Mouse (Mus musculus): Measurements from ENCODE around the gene Gm21958. TPM values are rescaled to one million over a fixed set of nuclear protein-coding genes. Genes with fewer than 3 reads are reported as not detected.

Gene Gm21958
- polyA plus RNA-seq, 1 experiment from 2014 or later: 1.5 TPM

DNA sequence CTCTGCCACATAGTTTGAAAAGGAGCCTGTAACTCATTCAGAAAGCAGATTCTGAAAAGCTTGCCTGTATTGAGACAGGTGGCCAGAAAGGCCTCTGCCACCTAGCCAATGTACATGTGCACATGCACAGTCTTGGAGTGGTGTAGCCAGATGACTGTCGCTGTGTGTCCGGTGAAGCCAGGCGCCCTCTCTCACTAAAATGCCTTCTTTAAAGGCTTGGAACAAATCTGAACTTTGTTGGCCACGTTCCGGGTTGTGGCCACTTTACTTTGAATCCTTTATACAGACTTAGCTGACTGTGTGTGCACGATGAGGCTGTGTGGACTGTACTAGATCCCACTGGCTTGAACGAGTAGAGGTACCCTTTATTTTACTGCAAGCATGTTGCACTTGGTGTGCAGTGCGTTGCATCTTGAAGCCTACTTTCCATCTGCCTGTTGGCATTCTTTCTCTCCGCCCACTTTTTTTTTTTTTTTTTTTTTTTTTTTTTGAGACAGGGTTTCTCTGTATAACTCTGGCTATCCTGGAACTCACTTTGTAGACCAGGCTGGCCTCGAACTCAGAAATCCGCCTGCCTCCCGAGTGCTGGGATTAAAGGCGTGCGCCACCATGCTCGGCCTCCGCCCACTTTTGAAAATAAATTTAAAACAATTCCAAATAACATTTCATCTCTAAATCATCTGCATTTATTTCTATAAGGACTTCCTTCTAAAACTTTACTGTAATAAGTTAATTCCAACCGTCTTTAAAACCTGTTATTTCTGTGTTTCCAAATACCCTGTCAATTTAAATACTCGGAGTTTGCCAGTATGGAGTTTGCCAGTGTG lies 22.2 kb upstream of the Gm21958 start:
- Histone ChIP-seq H3K9me3 (replicated peaks) (no peaks in the 10 kb centered on the region), H3K4me2 (peak overlapping the region; percentile 79), H3K27me3 (no peaks in the 10 kb centered on the region), H3K4me1 (peaks cover 31% of the 10 kb centered on the region), H3K9ac (peak overlapping the region; percentile 90), H3K4me3 (replicated peaks) (peak overlapping the region; percentile 67), H3K27ac (peak overlapping the region; percentile 99), H3K36me3 (peaks cover 54% of the 10 kb centered on the region)
- 53% methylated on average over 18 of the region's 18 CpGs for WGBS
- ATAC-seq (replicated peaks; ENCODE audit: low FRiP score): no peak; the same call in 1 of the 2 replicates

- Histone ChIP-seq H3K9me3 (replicated peaks) (no peaks in the 10 kb centered on the region), H3K27me3 (no peaks in the 10 kb centered on the region), H3K27ac (peak within 1 kb of the TSS; percentile 99), H3K4me2 (peak within 1 kb of the TSS; percentile 79), H3K4me1 (peaks cover 31% of the 10 kb centered on the region), H3K4me3 (replicated peaks) (peak within 1 kb of the TSS; percentile 67), H3K36me3 (peaks cover 54% of the 10 kb centered on the region), H3K9ac (peak within 1 kb of the TSS; percentile 90)
- ATAC-seq (replicated peaks; ENCODE audit: low FRiP score): peak; percentile 89
- WGBS: under 1% methylated on average over 60 of the region's 65 CpGs
Measured at GRCm38 (mm10) chr3:54735247-54736046, 21.3 kb upstream of the Gm21958 start, which contains the start of the genes Exosc8 and Alg5. TSS of gene Exosc8 (minus strand) at chr3:54735393. TSS of gene Alg5 (plus strand) at chr3:54735539.

DNA sequence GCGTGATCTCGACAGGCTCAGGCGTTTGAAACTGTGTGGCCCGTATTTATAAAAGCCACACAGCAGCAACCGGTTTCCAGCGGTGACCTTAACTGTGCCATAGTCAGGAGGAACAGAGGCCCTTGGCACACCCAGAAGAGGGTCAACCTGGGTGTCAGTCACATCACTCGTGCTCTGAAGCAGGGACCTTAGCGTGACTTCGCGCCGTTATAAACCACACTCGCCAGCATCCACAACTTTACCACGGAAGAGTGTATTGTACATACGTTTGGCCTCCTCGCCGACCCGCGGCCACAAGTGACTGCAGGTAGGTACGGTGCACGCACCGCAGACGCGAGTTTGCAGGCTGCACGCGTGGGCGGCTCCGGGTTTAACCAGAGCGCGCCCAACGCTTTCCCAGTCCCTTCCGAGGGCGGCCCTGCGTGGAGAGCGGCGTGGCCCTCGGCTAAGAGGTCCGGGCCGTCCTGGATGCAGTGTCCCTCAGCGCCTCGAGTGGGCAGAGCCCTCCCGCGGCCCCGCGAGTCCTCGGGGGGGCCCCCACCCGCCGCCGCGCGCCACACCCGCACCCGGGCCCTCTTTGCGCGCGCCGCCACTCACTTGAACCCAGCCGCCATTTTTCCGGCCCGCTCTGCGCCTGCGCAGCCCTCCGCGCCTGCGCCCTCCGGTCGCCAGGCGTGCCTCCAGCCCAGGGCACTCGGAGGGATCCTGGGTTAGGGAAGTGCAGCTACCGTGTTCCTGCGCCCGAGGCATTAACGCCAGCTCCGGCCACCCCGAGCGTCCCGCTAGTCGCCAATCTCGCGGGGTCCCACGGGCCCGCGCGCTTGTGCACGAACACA lies 20.5 kb upstream of the Gm21958 start:
- Histone ChIP-seq H3K4me1 (peaks cover 31% of the 10 kb centered on the region), H3K4me2 (peak overlapping the region; percentile 79), H3K27me3 (no peaks in the 10 kb centered on the region), H3K4me3 (replicated peaks) (peak overlapping the region; percentile 67), H3K27ac (peak overlapping the region; percentile 99), H3K36me3 (peaks cover 57% of the 10 kb centered on the region), H3K9me3 (replicated peaks) (no peaks in the 10 kb centered on the region), H3K9ac (peak overlapping the region; percentile 90)
- under 1% methylated on average over 67 of the region's 84 CpGs for WGBS
- peak; percentile 95 for ATAC-seq (replicated peaks; ENCODE audit: low FRiP score)

DNA sequence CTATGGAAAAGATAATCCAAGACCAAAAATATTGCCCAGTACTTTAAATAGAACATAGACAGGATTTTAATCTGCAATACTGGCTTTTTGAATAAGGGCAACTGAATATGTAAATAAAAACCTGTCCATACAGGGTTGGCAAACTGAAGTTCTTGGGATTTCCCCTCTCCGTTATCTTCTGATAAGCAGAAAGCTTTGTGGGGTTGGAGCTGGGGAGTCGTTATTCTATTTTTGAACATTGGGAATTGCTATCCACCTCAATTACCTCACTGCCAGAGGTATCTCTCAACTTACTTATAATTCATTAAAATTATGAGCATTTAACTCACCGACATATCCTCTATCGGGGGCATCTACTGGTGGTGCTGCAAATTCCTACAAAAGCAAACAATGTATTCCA lies 18.2 kb upstream of the Gm21958 start:
- no peak overlapping the region for H3K27ac ChIP-seq
- no peaks in the 10 kb centered on the region for H3K27me3 ChIP-seq
- no peak overlapping the region for H3K4me2 ChIP-seq
- no peak for ATAC-seq (replicated peaks; ENCODE audit: low FRiP score)
- H3K4me1 ChIP-seq: peaks cover 31% of the 10 kb centered on the region
- no peaks in the 10 kb centered on the region for H3K9me3 ChIP-seq (replicated peaks)
- WGBS: 83% methylated on average over 4 of the region's 4 CpGs
- H3K4me3 ChIP-seq (replicated peaks): no peak overlapping the region
- H3K36me3 ChIP-seq: peaks cover 61% of the 10 kb centered on the region
- H3K9ac ChIP-seq: no peak overlapping the region

DNA sequence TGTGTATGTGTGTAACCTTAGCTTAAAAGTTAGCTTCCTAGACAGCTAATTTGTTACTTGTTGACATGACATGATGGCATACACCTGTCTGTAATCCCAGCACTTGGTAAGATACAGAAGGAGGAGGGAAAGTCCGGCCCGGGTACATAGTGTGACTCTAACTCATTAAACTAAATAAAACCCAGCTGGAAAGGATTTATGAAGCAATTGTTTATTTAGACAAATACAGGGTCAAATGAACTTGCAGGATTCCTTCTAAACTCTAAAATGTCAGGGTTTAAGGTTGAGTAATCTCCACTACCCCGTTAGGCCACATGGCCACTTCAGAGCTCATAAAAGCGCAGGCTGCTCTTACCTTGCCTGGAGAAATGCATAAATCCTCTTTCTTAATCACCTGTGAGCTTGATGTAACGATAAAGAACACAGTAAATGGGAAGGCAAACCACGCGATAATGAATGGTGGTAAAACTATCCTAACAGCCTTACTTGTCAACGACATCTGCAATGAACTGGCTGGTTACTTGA lies 17.5 kb upstream of the Gm21958 start:
- Histone ChIP-seq H3K36me3 (peaks cover 66% of the 10 kb centered on the region), H3K27me3 (no peaks in the 10 kb centered on the region), H3K9ac (no peak overlapping the region), H3K4me1 (peaks cover 31% of the 10 kb centered on the region), H3K4me2 (no peak overlapping the region), H3K27ac (no peak overlapping the region), H3K4me3 (replicated peaks) (no peak overlapping the region), H3K9me3 (replicated peaks) (no peaks in the 10 kb centered on the region)
- no peak for ATAC-seq (replicated peaks; ENCODE audit: low FRiP score)
- 33% methylated on average over 8 of the region's 8 CpGs for WGBS

- Histone ChIP-seq H3K9me3 (replicated peaks) (no peaks in the 10 kb centered on the region), H3K27ac (no peak overlapping the region), H3K27me3 (no peaks in the 10 kb centered on the region), H3K4me2 (no peak overlapping the region), H3K4me3 (replicated peaks) (no peak overlapping the region), H3K4me1 (peaks cover 16% of the 10 kb centered on the region; the same call in 1 of the 2 replicates), H3K36me3 (peaks cover 85% of the 10 kb centered on the region), H3K9ac (no peak overlapping the region)
- 92% methylated on average over 6 of the region's 6 CpGs for WGBS
- ATAC-seq (replicated peaks; ENCODE audit: low FRiP score): no peak
Measured at GRCm38 (mm10) chr3:54728100-54728499, 13.9 kb upstream of the Gm21958 start.

GRCm38 (mm10) chr3:54727588-54727987 lies 13.4 kb upstream of the Gm21958 start:
- H3K4me3 ChIP-seq (replicated peaks): no peak overlapping the region
- no peaks in the 10 kb centered on the region for H3K9me3 ChIP-seq (replicated peaks)
- no peak overlapping the region for H3K4me2 ChIP-seq
- WGBS: 93% methylated on average over 2 of the region's 2 CpGs
- peaks cover 85% of the 10 kb centered on the region for H3K36me3 ChIP-seq
- H3K27me3 ChIP-seq: no peaks in the 10 kb centered on the region
- H3K4me1 ChIP-seq: peaks cover 11% of the 10 kb centered on the region; the same call in 1 of the 2 replicates
- ATAC-seq (replicated peaks; ENCODE audit: low FRiP score): no peak
- no peak overlapping the region for H3K9ac ChIP-seq
- no peak overlapping the region for H3K27ac ChIP-seq

DNA sequence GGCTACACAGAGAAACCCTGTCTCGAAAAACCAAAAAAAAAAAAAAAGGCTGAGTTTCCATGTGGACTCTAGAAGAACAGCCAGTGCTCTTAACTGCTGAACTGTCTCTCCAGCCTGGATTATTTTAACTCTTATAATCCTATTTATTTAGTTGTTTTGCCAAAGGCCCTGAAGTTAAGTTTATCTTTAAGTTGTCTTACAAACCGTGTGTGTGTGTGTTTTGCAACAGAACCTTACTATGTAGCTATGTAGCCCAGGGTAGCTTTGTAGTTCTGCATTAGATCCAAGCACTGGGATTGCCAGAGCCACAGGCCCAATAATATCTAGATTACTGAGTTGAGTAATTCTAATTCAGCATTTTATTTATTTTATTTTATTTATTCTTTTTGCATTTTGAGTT lies 11.2 kb upstream of the Gm21958 start:
- 77% methylated on average over 2 of the region's 2 CpGs for WGBS
- no peaks in the 10 kb centered on the region for H3K4me1 ChIP-seq
- no peak overlapping the region for H3K4me2 ChIP-seq
- no peak for ATAC-seq (replicated peaks; ENCODE audit: low FRiP score)
- no peaks in the 10 kb centered on the region for H3K27me3 ChIP-seq
- no peak overlapping the region for H3K9ac ChIP-seq
- peaks cover 86% of the 10 kb centered on the region for H3K36me3 ChIP-seq
- no peaks in the 10 kb centered on the region for H3K9me3 ChIP-seq (replicated peaks)
- H3K4me3 ChIP-seq (replicated peaks): no peak overlapping the region
- no peak overlapping the region for H3K27ac ChIP-seq

DNA sequence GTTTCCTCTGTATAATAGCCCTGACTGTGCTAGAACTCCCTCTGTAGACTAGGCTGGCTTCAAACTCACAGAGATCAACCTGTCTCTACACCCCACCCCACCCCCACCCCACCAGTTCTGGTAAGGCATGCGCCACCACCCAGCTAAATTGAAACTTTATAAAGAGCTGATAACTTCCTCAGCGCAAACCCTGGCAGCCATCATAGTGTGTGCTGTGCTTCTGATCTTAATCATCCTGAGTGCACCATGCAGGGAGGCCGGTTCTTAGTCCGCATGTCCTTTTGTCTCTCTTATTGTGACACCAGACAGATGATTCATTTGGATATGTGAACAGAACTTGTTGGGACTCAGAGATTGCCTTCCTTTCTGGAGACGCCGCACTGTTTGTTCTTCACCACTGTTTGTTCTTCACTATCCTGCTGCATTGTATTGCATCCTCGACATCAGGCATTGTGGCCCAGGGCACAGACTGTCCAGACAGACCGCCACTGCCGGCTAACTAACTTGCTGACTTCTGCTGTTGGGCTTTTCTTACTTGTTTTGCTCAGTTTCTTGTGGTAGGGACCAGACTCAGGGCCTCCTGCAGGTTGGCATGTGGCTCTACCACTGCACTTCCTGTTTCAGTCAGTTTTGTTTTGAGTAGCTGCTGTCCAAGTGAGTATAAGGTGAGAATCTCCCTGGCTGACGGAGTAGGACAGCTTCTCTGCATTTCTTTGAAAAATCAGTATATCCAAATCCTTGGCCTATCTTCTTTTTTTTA lies 9.8 kb upstream of the Gm21958 start:
- peaks cover 78% of the 10 kb centered on the region for H3K36me3 ChIP-seq

GRCm38 (mm10) chr3:54718947-54719346 lies 4.8 kb upstream of the Gm21958 start:
- no peak overlapping the region for H3K4me3 ChIP-seq (replicated peaks)
- H3K36me3 ChIP-seq: peaks cover 87% of the 10 kb centered on the region
- ATAC-seq (replicated peaks; ENCODE audit: low FRiP score): no peak
- no peaks in the 10 kb centered on the region for H3K27me3 ChIP-seq
- no peak overlapping the region for H3K9ac ChIP-seq
- H3K4me1 ChIP-seq: no peaks in the 10 kb centered on the region
- H3K9me3 ChIP-seq (replicated peaks): no peaks in the 10 kb centered on the region
- no peak overlapping the region for H3K4me2 ChIP-seq
- WGBS: 71% methylated on average over 3 of the region's 3 CpGs
- no peak overlapping the region for H3K27ac ChIP-seq

More for the DNA sequence above, 9.8 kb upstream of the Gm21958 start:
- Histone ChIP-seq H3K27ac (no peak overlapping the region), H3K4me1 (no peaks in the 10 kb centered on the region), H3K9me3 (replicated peaks) (no peaks in the 10 kb centered on the region), H3K4me3 (replicated peaks) (no peak overlapping the region), H3K27me3 (no peaks in the 10 kb centered on the region), H3K9ac (no peak overlapping the region), H3K4me2 (no peak overlapping the region)
- 89% methylated on average over 10 of the region's 10 CpGs for WGBS
- ATAC-seq (replicated peaks; ENCODE audit: low FRiP score): no peak

DNA sequence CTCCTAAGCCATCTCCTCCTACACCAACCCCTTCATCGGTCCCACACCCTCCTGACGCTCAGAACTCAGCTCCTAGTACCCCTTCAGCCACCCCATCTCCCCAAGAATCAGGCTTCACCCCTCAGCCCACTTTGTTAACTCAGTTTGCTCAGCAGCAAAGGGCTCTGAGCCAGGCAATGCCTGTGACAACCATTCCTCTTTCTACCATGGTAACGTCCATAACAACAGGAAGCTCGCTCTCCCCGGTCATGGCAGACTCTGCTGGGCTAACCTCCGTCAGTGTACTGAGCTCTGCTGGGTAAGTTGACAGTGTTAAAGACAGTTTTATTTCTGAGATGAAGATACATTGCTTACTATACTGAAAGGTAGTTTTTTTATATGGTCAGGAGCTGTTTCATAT lies 3.2 kb upstream of the Gm21958 start:
- no peak overlapping the region for H3K4me3 ChIP-seq (replicated peaks)
- no peaks in the 10 kb centered on the region for H3K4me1 ChIP-seq
- H3K36me3 ChIP-seq: peaks cover 81% of the 10 kb centered on the region
- no peaks in the 10 kb centered on the region for H3K9me3 ChIP-seq (replicated peaks)
- no peaks in the 10 kb centered on the region for H3K27me3 ChIP-seq
- no peak overlapping the region for H3K27ac ChIP-seq
- H3K4me2 ChIP-seq: no peak overlapping the region
- H3K9ac ChIP-seq: no peak overlapping the region
- WGBS: 83% methylated on average over 6 of the region's 6 CpGs
- no peak for ATAC-seq (replicated peaks; ENCODE audit: low FRiP score)
